Mouse (Mus musculus): Measurements from ENCODE around the gene Gpbar1. TPM values are rescaled to one million over a fixed set of nuclear protein-coding genes. Genes with fewer than 3 reads are reported as not detected.

The Gpbar1 gene
- polyA plus RNA-seq, 1 experiment from 2014 or later, result 0.39 TPM

GRCm38 (mm10) chr1:74290141-74290540 lies 11.8 kb downstream of the Gpbar1 start:
- no peaks in the 10 kb centered on the region for H3K27me3 ChIP-seq (ENCODE audit: control insufficient read depth, insufficient read depth, low read depth, low read length)
- H3K9me3 ChIP-seq (replicated peaks; ENCODE audit: control insufficient read depth, low read length), result no peaks in the 10 kb centered on the region
- ATAC-seq (ENCODE audit: low read depth), result no peak
- no peak overlapping the region for H3K4me2 ChIP-seq (ENCODE audit: low read depth, low read length)
- H3K27ac ChIP-seq (ENCODE audit: low read length), result no peak overlapping the region
- H3K9ac ChIP-seq (ENCODE audit: low read depth, low read length), result no peak overlapping the region
- peaks cover 8% of the 10 kb centered on the region for H3K36me3 ChIP-seq (ENCODE audit: control insufficient read depth, insufficient read depth)
- peaks cover 27% of the 10 kb centered on the region for H3K4me1 ChIP-seq (ENCODE audit: control insufficient read depth, low read depth, low read length)
- WGBS (ENCODE audit: insufficient replicate concordance), result 84% methylated on average over 5 of the region's 5 CpGs
- no peak overlapping the region for H3K4me3 ChIP-seq (ENCODE audit: low read depth, low read length)

DNA sequence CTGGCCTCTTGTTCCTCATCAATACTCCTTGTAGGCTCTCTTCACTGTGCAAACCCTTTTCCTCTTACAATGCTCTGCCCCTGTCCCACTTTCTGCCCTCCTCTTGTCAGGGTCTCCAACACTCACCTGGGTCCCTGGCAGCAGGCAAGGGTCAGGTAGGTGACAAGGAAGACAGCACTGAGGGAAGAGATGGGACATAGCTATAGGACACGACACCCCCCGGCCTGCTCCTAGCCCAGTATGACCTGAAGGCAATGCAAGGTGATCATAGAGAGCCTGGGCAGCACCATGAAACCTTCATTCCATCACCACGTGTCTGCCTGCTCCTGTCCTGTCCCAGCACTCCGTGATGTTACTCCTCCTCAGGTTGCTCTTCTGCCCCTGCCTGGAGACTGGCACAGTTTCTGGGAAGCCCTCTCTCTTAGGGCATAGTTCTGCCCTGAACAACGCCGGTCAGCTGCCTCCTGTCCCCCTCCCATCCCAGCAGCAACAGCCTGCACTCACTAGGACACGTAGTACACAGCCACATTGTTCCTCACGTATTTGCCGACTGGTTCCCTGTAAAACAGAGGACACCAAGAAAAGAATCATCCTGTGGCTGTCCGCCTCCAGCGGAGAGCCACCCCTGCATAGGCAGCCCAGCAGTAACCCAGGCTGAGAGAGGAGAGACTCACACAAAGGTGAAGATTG lies 14.1 kb downstream of the Gpbar1 start:
- no peak for ATAC-seq (ENCODE audit: low read depth)
- no peak overlapping the region for H3K4me3 ChIP-seq (ENCODE audit: low read depth, low read length)
- H3K27me3 ChIP-seq (ENCODE audit: control insufficient read depth, insufficient read depth, low read depth, low read length), result no peaks in the 10 kb centered on the region
- no peak overlapping the region for H3K27ac ChIP-seq (ENCODE audit: low read length)
- peaks cover 44% of the 10 kb centered on the region for H3K4me1 ChIP-seq (ENCODE audit: control insufficient read depth, low read depth, low read length)
- no peak overlapping the region for H3K9ac ChIP-seq (ENCODE audit: low read depth, low read length)
- H3K9me3 ChIP-seq (replicated peaks; ENCODE audit: control insufficient read depth, low read length), result no peaks in the 10 kb centered on the region
- WGBS (ENCODE audit: insufficient replicate concordance), result 83% methylated on average over 11 of the region's 11 CpGs
- peaks cover 8% of the 10 kb centered on the region for H3K36me3 ChIP-seq (ENCODE audit: control insufficient read depth, insufficient read depth)
- H3K4me2 ChIP-seq (ENCODE audit: low read depth, low read length), result no peak overlapping the region

DNA sequence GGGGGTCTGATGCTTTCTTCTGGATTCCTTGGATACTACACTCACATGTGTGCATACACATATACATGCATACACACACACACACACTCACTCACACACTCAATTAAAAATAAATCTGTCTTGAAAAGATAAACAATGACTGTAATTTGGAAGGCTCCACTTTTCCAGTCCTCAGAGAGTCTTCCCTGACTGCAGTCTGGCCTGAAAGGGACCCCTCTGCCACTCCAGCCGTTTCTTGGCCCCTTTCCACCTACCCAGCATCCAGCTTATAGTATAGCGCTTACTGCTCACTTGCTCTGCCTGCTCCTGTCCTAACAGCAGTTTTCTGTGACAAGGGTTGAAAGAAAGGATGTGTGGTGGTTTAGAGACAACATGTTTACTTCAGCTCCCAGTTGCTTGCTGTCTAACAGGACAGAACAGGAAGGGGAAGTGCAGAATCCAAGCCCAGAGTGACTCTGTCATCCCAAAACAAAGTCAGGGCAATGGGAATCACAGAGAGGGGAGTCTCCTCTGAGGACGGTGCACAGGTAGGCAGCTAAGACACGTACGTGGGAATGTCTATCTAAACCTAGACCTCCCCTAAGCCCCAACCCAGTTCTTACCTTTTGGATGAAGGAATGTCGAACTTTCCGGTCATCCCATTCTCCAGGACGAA lies 15.1 kb downstream of the Gpbar1 start:
- Histone ChIP-seq H3K4me3 (ENCODE audit: low read depth, low read length) (no peak overlapping the region), H3K27me3 (ENCODE audit: control insufficient read depth, insufficient read depth, low read depth, low read length) (no peaks in the 10 kb centered on the region), H3K27ac (ENCODE audit: low read length) (no peak overlapping the region), H3K9ac (ENCODE audit: low read depth, low read length) (no peak overlapping the region), H3K4me1 (ENCODE audit: control insufficient read depth, low read depth, low read length) (peaks cover 42% of the 10 kb centered on the region), H3K36me3 (ENCODE audit: control insufficient read depth, insufficient read depth) (peaks cover 8% of the 10 kb centered on the region), H3K9me3 (replicated peaks; ENCODE audit: control insufficient read depth, low read length) (no peaks in the 10 kb centered on the region), H3K4me2 (ENCODE audit: low read depth, low read length) (no peak overlapping the region)
- 78% methylated on average over 8 of the region's 8 CpGs for WGBS (ENCODE audit: insufficient replicate concordance)
- no peak for ATAC-seq (ENCODE audit: low read depth)

DNA sequence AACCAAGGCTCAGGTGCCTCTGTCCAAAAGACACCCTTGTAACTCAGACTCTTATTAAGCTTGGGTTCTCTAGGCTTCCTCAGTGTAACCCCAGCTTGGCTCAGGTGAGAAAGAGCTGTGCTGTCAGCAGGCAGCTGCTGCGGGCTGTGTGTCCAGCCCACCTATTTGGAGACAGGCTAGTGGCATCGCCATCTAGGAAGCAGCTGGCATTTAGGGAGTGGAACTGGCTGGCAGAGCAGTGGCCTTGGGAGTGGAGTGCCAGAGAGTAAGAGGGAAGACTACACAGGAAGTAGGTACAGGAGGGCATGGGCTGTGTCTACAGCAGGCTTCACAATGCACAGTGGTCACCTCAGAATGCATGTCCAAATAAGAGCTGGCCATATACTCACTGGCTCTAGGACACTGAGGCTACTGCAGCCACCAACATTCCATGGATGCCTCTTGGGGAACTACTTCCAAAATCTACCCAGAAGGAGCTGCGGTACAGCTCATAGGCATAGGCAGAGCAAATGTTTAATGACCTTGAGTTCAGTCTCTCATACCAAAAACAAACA lies 15.8 kb downstream of the Gpbar1 start:
- Histone ChIP-seq H3K27ac (ENCODE audit: low read length) (no peak overlapping the region), H3K4me3 (ENCODE audit: low read depth, low read length) (no peak overlapping the region), H3K4me2 (ENCODE audit: low read depth, low read length) (no peak overlapping the region), H3K9me3 (replicated peaks; ENCODE audit: control insufficient read depth, low read length) (no peaks in the 10 kb centered on the region), H3K4me1 (ENCODE audit: control insufficient read depth, low read depth, low read length) (peaks cover 43% of the 10 kb centered on the region), H3K36me3 (ENCODE audit: control insufficient read depth, insufficient read depth) (peaks cover 8% of the 10 kb centered on the region), H3K27me3 (ENCODE audit: control insufficient read depth, insufficient read depth, low read depth, low read length) (no peaks in the 10 kb centered on the region), H3K9ac (ENCODE audit: low read depth, low read length) (no peak overlapping the region)
- 92% methylated on average over 3 of the region's 3 CpGs for WGBS (ENCODE audit: insufficient replicate concordance)
- no peak for ATAC-seq (ENCODE audit: low read depth)

DNA sequence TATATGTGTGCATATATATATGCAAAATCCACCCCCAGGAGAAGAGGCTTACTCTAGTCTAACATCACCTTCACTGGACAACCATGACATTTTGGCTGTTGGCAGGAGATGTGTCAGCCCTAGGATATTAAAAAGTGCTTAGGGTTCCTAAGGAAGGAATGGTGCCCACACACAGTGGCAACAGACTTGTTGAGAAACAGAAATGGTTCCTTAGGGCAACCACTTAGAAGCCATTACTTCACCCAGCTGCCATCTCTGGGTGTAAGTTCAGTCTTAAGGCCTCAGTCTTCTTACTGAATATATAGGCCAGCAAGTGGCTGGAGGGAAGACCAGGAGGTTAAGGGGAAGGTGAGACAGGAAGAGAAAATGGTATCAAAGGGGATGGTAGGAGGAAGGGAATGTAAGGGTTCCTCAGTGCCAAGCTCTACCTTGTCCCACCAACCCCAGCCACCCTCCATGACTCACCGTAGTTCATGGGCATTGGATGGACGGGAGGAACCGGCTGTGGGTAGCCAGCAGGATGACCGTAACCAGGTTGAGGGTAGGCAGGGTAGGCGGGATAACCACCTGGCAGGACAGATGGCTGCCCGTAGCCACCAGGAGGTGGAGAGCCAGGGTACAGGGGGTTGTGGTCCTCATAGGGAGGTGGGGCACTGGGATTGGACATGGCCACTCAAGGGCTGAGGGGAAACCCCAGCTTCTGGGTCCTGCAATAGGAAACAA lies 16.5 kb downstream of the Gpbar1 start:
- Histone ChIP-seq H3K27ac (ENCODE audit: low read length) (peak overlapping the region; percentile 99), H3K4me3 (ENCODE audit: low read depth, low read length) (peak overlapping the region; percentile 64)
- 56% methylated on average over 6 of the region's 6 CpGs for WGBS (ENCODE audit: insufficient replicate concordance)

DNA sequence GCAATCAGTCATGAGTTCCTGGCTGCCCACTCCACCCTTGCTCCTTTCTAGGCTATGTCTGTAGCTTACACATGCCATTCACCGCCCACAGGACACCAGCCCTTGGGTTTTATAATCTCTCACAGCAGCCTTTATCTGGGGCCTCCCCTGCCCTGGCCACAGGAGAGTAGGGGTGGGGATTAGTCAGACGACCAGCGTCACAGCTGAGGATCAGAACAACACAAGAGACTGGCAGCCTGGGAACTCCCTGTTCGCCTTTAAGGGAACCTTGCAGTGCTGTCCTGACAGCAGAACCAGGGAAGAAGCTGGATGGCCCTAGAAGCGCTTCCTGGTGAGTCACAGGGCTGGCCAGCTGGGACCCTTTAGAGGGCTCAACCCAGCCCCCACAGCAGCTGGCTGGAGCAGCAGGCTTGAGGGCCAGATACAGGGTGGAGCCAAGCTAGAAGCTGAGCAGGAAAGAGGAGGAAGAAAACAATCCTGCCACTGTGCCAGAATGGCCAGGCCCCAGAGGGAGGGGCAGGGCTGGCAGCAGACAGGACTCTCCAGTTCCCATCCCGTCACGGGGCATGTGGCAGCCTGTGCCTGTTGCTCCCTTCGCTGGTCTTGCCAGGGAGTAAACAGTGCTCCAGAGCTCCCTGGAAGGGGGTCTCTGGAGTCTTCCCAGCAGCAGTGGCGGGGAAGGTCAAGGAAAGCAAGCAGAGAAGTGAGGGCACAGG lies 17.3 kb downstream of the Gpbar1 start:
- Histone ChIP-seq H3K9me3 (replicated peaks; ENCODE audit: control insufficient read depth, low read length) (no peaks in the 10 kb centered on the region), H3K4me2 (ENCODE audit: low read depth, low read length) (peak overlapping the region; percentile 81), H3K4me3 (ENCODE audit: low read depth, low read length) (peak overlapping the region; percentile 64), H3K36me3 (ENCODE audit: control insufficient read depth, insufficient read depth) (peaks cover 4% of the 10 kb centered on the region), H3K9ac (ENCODE audit: low read depth, low read length) (peak overlapping the region; percentile 75), H3K27ac (ENCODE audit: low read length) (peak overlapping the region; percentile 99), H3K4me1 (ENCODE audit: control insufficient read depth, low read depth, low read length) (peaks cover 54% of the 10 kb centered on the region), H3K27me3 (ENCODE audit: control insufficient read depth, insufficient read depth, low read depth, low read length) (no peaks in the 10 kb centered on the region)
- 21% methylated on average over 9 of the region's 9 CpGs for WGBS (ENCODE audit: insufficient replicate concordance)
- ATAC-seq (ENCODE audit: low read depth), result peak; percentile 94

More for the DNA sequence above, 16.5 kb downstream of the Gpbar1 start:
- peak; percentile 1; the same call in 1 of the 2 replicates for ATAC-seq (ENCODE audit: low read depth)
- Histone ChIP-seq H3K27me3 (ENCODE audit: control insufficient read depth, insufficient read depth, low read depth, low read length) (no peaks in the 10 kb centered on the region), H3K9ac (ENCODE audit: low read depth, low read length) (peak overlapping the region; percentile 75), H3K4me2 (ENCODE audit: low read depth, low read length) (peak overlapping the region; percentile 81), H3K4me1 (ENCODE audit: control insufficient read depth, low read depth, low read length) (peaks cover 50% of the 10 kb centered on the region), H3K9me3 (replicated peaks; ENCODE audit: control insufficient read depth, low read length) (no peaks in the 10 kb centered on the region), H3K36me3 (ENCODE audit: control insufficient read depth, insufficient read depth) (peaks cover 8% of the 10 kb centered on the region)

DNA sequence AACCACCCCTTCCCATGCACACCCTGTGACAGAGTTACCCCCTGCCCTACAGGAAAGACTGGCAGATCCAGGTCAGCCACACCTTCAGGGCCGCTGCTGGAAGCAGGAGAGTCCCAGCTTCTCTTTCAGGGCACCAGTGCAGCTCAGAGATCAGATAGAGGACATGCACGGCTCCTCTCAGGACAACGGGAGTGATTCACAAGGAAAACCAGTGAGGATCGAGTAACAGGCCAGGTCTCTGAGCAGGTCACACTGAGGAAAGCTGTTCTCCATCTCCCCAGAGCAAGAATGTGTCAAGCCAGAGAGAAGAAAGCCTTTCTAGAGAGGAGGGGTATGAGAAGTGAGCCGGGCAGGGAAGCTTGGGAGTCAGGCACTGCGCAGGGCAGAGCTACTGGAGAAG lies 18.1 kb downstream of the Gpbar1 start:
- Histone ChIP-seq H3K27me3 (ENCODE audit: control insufficient read depth, insufficient read depth, low read depth, low read length) (no peaks in the 10 kb centered on the region), H3K9ac (ENCODE audit: low read depth, low read length) (peak overlapping the region; percentile 75), H3K4me3 (ENCODE audit: low read depth, low read length) (peak overlapping the region; percentile 64), H3K4me1 (ENCODE audit: control insufficient read depth, low read depth, low read length) (peaks cover 57% of the 10 kb centered on the region), H3K36me3 (ENCODE audit: control insufficient read depth, insufficient read depth) (peaks cover 4% of the 10 kb centered on the region), H3K9me3 (replicated peaks; ENCODE audit: control insufficient read depth, low read length) (no peaks in the 10 kb centered on the region), H3K4me2 (ENCODE audit: low read depth, low read length) (peak overlapping the region; percentile 81), H3K27ac (ENCODE audit: low read length) (peak overlapping the region; percentile 99)
- ATAC-seq (ENCODE audit: low read depth), result no peak
- 60% methylated on average over 6 of the region's 6 CpGs for WGBS (ENCODE audit: insufficient replicate concordance)

- no peak overlapping the region for H3K4me3 ChIP-seq (ENCODE audit: low read depth, low read length)
- WGBS (ENCODE audit: insufficient replicate concordance), result 42% methylated on average over 3 of the region's 3 CpGs
- H3K4me2 ChIP-seq (ENCODE audit: low read depth, low read length), result no peak overlapping the region
- ATAC-seq (ENCODE audit: low read depth), result no peak
- no peaks in the 10 kb centered on the region; the same call in 1 of the 2 replicates for H3K36me3 ChIP-seq (ENCODE audit: control insufficient read depth, insufficient read depth)
- H3K27ac ChIP-seq (ENCODE audit: low read length), result no peak overlapping the region
- no peak overlapping the region for H3K9ac ChIP-seq (ENCODE audit: low read depth, low read length)
- no peaks in the 10 kb centered on the region for H3K27me3 ChIP-seq (ENCODE audit: control insufficient read depth, insufficient read depth, low read depth, low read length)
- H3K9me3 ChIP-seq (replicated peaks; ENCODE audit: control insufficient read depth, low read length), result no peaks in the 10 kb centered on the region
- peaks cover 57% of the 10 kb centered on the region for H3K4me1 ChIP-seq (ENCODE audit: control insufficient read depth, low read depth, low read length)
These were observed 18.9 kb downstream of the Gpbar1 start for GRCm38 (mm10) chr1:74297269-74297668.
